Mouse (Mus musculus) Patski (cell line): Measurements from ENCODE around the gene Rnf166. TPM values are rescaled to one million over a fixed set of nuclear protein-coding genes. Genes with fewer than 3 reads are reported as not detected.
A peak's percentile ranks its signal among the peaks of the same experiment; 100 is the strongest.

Experiments
- ATAC-seq: fragments of 100-300 bp; one replicate; pipeline ENCODE4 v1.8.0; 2021
- CTCF ChIA-PET: fragments of 350-600 bp; sonication (Branson Sonifier 250); formaldehyde crosslinking; loops from one replicate; lab custom pipeline; 2022; ENCODE audit warnings: inconsistent platforms; lab: Charles Lee
- POLR2A ChIA-PET: fragments of 350-600 bp; sonication (Branson Sonifier 250); formaldehyde crosslinking; loops from one replicate; lab custom pipeline; 2022; ENCODE audit warnings: antibody characterized with exemption, inconsistent platforms; lab: Charles Lee
- DNase-seq: peaks from one replicate; pipeline ENCODE4 v3.0.0-alpha.2; 2011; ENCODE audit warnings: low read depth, low spot score
- H3K27me3 ChIP-seq: fragments of 371-371 bp; one replicate; pipeline ENCODE4 v1.5.1; 2021
- CTCF ChIP-seq: fragments of 100-300 bp; IDR thresholded peaks from one replicate; pipeline ENCODE4 v1.5.1; 2021
- in situ Hi-C: fragments of 300-500 bp; cut with MboI; formaldehyde crosslinking; loops from 3 replicates; pipeline ENCODE4 v1.11.1; 2018; ENCODE audit warnings: low pct_unique_long_range_greater_than_20kb, mixed read lengths
- polyA plus RNA-seq: library from polyadenylated mRNA; unstranded; gene quantifications from one replicate; pipeline ENCODE4 v1.2.3, GENCODE M21; 2021

Rnf166 gene
- polyA plus RNA-seq, 1 experiment from 2014 or later: 41.5 TPM

- no peak for TF ChIP-seq CTCF
- ChIA-PET POLR2A (interaction anchor here (0.7 to 2.5 kb wide), 2 partner anchors 10 to 42 kb away, joined by 3 to 11 read pairs; partner anchors contain the start of gene Cyba), CTCF (interaction anchor here (0.9 to 2.7 kb wide), 6 partner anchors 10 to 124 kb away, joined by 3 to 12 read pairs (median 4); partner anchors contain the start of genes Cyba and Snai3)
- in situ Hi-C loops: no loop called here
- ATAC-seq (peak; percentile 3), DNase-seq (no peak)
- no peaks in the 10 kb centered on the region for H3K27me3 ChIP-seq
Observed at GRCm38 (mm10) chr8:122442781-122443180, 33.1 kb downstream of the Rnf166 start.

DNA sequence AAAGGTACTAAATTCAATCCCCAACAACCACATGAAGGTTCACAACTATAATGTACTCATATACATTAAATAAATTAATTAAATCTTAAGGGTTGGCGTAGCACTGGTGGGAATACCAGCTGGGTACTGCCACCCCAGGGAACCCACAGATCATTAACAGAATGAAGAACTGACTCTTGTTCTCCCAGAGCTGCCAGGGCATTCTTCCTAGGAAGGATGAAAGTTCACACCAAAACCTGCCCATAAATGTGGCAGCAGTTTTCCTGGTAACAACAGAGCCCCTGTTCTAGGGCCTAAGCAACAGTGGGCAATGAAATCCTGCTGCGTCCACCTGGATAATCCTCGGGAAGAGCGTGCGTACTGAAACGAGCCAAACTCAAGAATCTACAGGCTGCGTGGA lies 33.5 kb downstream of the Rnf166 start:
- CTCF ChIA-PET: interaction anchor here (0.9 to 2.4 kb wide), 3 partner anchors 10 to 41 kb away, joined by 3 to 6 read pairs (median 4); partner anchors contain the start of gene Cyba

GRCm38 (mm10) chr8:122441326-122441725 lies 34.5 kb downstream of the Rnf166 start:
- TF ChIP-seq CTCF: no peak
- in situ Hi-C loops: no loop called here
- ChIA-PET POLR2A (interaction anchor here (2.5 kb wide), 1 partner anchor 9 kb away, joined by 11 read pairs; the partner anchor contains the start of gene Cyba), CTCF (interaction anchor here (1.2 kb wide), 1 partner anchor 34 kb away, joined by 3 read pairs; no protein-coding TSS in a partner anchor)
- DNase-seq (no peak), ATAC-seq (no peak)
- H3K27me3 ChIP-seq: no peaks in the 10 kb centered on the region

More for the DNA sequence above, 33.5 kb downstream of the Rnf166 start:
- ATAC-seq (no peak), DNase-seq (no peak)
- TF ChIP-seq CTCF: no peak
- H3K27me3 ChIP-seq: no peaks in the 10 kb centered on the region
- in situ Hi-C loops: no loop called here
- POLR2A ChIA-PET: interaction anchor here (0.7 to 2.5 kb wide), 2 partner anchors 10 to 42 kb away, joined by 3 to 11 read pairs; partner anchors contain the start of gene Cyba

GRCm38 (mm10) chr8:122439336-122439735 lies 36.5 kb downstream of the Rnf166 start:
- ATAC-seq: no peak
- no peak for DNase-seq

DNA sequence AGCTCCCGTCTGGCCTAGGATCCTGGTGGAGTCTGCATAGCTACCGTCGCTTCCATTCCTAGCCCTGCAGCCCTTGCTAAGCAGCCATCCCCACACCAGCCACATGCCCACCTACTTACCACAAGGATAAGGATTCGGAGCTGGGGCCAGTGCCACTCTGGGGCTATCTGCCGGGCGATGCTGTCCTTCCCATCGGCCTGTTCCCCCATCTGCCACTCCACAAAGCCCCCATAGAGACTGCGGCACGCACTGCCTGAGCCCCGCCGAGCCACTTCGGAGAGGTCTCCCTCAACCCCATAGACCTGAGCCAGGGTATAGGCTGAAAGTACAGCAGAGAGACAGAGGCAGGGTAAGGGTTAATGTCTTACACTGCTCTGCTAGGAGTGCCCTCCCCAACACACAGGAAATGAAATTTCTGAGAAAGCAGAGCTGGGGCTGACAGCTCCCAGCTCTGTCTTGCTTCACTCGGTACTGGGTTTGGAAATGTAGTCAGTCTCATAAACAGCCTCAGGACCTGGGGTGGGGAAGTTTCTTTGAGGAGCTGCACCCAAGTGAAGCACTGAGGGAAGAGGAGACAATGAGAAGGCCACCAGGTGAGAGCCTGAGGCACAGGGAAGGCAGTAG lies 38.0 kb downstream of the Rnf166 start:
- ATAC-seq: no peak
- in situ Hi-C loops: no loop called here
- CTCF ChIA-PET: no interaction called here
- POLR2A ChIA-PET: no interaction called here
- no peak for DNase-seq
- H3K27me3 ChIP-seq: no peaks in the 10 kb centered on the region
- no peak for TF ChIP-seq CTCF

More at GRCm38 (mm10) chr8:122439336-122439735, 36.5 kb downstream of the Rnf166 start:
- no peaks in the 10 kb centered on the region for H3K27me3 ChIP-seq
- ChIA-PET CTCF (no interaction called here), POLR2A (no interaction called here)
- in situ Hi-C loops: no loop called here
- no peak for TF ChIP-seq CTCF

- H3K27me3 ChIP-seq: no peaks in the 10 kb centered on the region
- TF ChIP-seq CTCF: no peak
- POLR2A ChIA-PET: no interaction called here
- in situ Hi-C loops: no loop called here
- no peak for DNase-seq
- CTCF ChIA-PET: no interaction called here
- ATAC-seq: no peak
Observed at GRCm38 (mm10) chr8:122436586-122437125, 39.2 kb downstream of the Rnf166 start.

DNA sequence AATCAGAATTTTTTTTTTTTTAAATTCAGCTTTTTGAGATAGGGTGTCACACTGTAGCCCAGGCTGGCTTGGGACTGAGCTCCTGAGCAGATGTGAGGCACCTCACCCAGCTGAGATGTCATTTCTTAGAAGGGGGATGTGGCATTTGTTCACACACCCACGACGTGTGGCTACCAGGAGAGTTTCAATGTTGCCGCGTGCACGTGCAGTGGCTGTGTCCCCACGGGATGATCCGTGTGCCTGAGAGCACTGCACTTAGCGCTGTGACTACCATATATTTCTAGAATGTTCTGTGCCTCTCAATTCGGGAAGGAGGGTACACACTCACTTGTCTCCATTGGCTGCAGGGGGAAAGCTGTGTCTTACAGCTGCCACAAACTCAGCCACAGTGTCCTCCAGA lies 39.7 kb downstream of the Rnf166 start:
- in situ Hi-C loops: no loop called here
- TF ChIP-seq CTCF: no peak
- H3K27me3 ChIP-seq: no peaks in the 10 kb centered on the region
- POLR2A ChIA-PET: no interaction called here
- DNase-seq (no peak), ATAC-seq (no peak)
- CTCF ChIA-PET: interaction anchor here (0.8 kb wide), 1 partner anchor 32 kb away, joined by 3 read pairs; no protein-coding TSS in a partner anchor

GRCm38 (mm10) chr8:122435375-122435774 lies 40.5 kb downstream of the Rnf166 start:
- in situ Hi-C loops: no loop called here
- ATAC-seq: no peak
- POLR2A ChIA-PET: no interaction called here
- CTCF ChIA-PET: interaction anchor here (0.8 kb wide), 1 partner anchor 32 kb away, joined by 3 read pairs; no protein-coding TSS in a partner anchor
- H3K27me3 ChIP-seq: no peaks in the 10 kb centered on the region
- no peak for TF ChIP-seq CTCF
- DNase-seq: no peak

- TF ChIP-seq CTCF: no peak
- no peaks in the 10 kb centered on the region for H3K27me3 ChIP-seq
- DNase-seq: no peak
- POLR2A ChIA-PET: interaction anchor here (1.1 to 2.7 kb wide), 3 partner anchors 9 to 143 kb away, joined by 3 to 11 read pairs (median 4); partner anchors contain the start of genes Aprt and Mvd
- in situ Hi-C loops: no loop called here
- CTCF ChIA-PET: interaction anchor here (1.8 kb wide), 1 partner anchor 10 kb away, joined by 4 read pairs; the partner anchor contains the start of gene Mvd
- no peak for ATAC-seq
Observed at GRCm38 (mm10) chr8:122433269-122433905, 42.5 kb downstream of the Rnf166 start.

- in situ Hi-C loops: no loop called here
- ChIA-PET POLR2A (interaction anchor here (1.1 to 2.7 kb wide), 4 partner anchors 10 to 144 kb away, joined by 3 to 11 read pairs (median 6); partner anchors contain the start of genes Aprt, Il17c and Mvd), CTCF (interaction anchor here (1.8 kb wide), 1 partner anchor 11 kb away, joined by 4 read pairs; the partner anchor contains the start of gene Mvd)
- DNase-seq: no peak
- TF ChIP-seq CTCF: no peak
- no peaks in the 10 kb centered on the region for H3K27me3 ChIP-seq
- ATAC-seq: peak; percentile 70
Observed at GRCm38 (mm10) chr8:122432443-122433268, 43.2 kb downstream of the Rnf166 start, which contains the start of gene Cyba. TSS of gene Cyba (minus strand) at chr8:122432930.
